Mouse (Mus musculus) kidney, embryonic 14.5 days (tissue): Measurements from ENCODE around the gene Gns. TPM values are rescaled to one million over a fixed set of nuclear protein-coding genes. Genes with fewer than 3 reads are reported as not detected.

Experiments used
- ATAC-seq: fragments of 200-750 bp; cut with Nextera tagmentation; 2 replicates; pipeline ENCODE4 v1.8.0; 2017; ENCODE audit warnings: moderate number of reproducible peaks, mild to moderate bottlenecking, moderate TSS enrichment, moderate library complexity; ENCODE audit not compliant: low FRiP score, low TSS enrichment
- H3K27ac ChIP-seq: fragments of 300-500 bp; sonication (generic); 2 replicates; pipeline ENCODE4 v1.5.1; 2014; ENCODE audit warnings: low read depth, mild to moderate bottlenecking, low read length, moderate library complexity, mixed read lengths
- H3K27me3 ChIP-seq: fragments of 300-500 bp; sonication (generic); 2 replicates; pipeline ENCODE4 v1.6.1; 2014; ENCODE audit warnings: mild to moderate bottlenecking, low read length; ENCODE audit not compliant: control insufficient read depth, insufficient read depth
- H3K36me3 ChIP-seq: fragments of 300-500 bp; sonication (generic); 2 replicates; pipeline ENCODE4 v1.6.1; 2014; ENCODE audit warnings: low read length, mixed read lengths; ENCODE audit not compliant: control insufficient read depth, insufficient read depth
- H3K4me1 ChIP-seq: fragments of 300-500 bp; sonication (generic); 2 replicates; pipeline ENCODE4 v1.6.1; 2014; ENCODE audit warnings: low read length, mixed read lengths; ENCODE audit not compliant: control insufficient read depth, insufficient read depth
- H3K4me2 ChIP-seq: fragments of 300-500 bp; sonication (generic); replicated peaks from 2 replicates; pipeline ENCODE4 v1.6.1; 2014; ENCODE audit warnings: low read depth, mild to moderate bottlenecking, low read length
- H3K4me3 ChIP-seq: fragments of 300-500 bp; sonication (generic); 2 replicates; pipeline ENCODE4 v1.5.1; 2014; ENCODE audit warnings: mild to moderate bottlenecking, low read length
- H3K9ac ChIP-seq: fragments of 300-500 bp; sonication (generic); 2 replicates; pipeline ENCODE4 v1.6.1; 2014; ENCODE audit warnings: low read depth, mild to moderate bottlenecking, low read length, moderate library complexity
- H3K9me3 ChIP-seq: fragments of 300-500 bp; sonication (generic); 2 replicates; pipeline ENCODE4 v1.6.1; 2016; ENCODE audit warnings: low read length; ENCODE audit not compliant: control insufficient read depth
- WGBS: fragments of 180-500 bp; shearing (Covaris S2); extraction: QIAGEN DNeasy Blood & Tissue Kit; methylation state at CpG from one replicate; pipeline ENCODE4 v1.1.7; 2014; 5-methylcytosine and 5-hydroxymethylcytosine counted together
- polyA plus RNA-seq: library from polyadenylated mRNA; unstranded; fragments of >200 nt; fragmentation: Nextera tagmentation; extraction: Ambion mirVana; gene quantifications from 2 replicates; pipeline ENCODE4 v1.2.1, GENCODE M21; 2014

The Gns gene
- polyA plus RNA-seq, 1 experiment from 2014 or later: 48.7 TPM

DNA sequence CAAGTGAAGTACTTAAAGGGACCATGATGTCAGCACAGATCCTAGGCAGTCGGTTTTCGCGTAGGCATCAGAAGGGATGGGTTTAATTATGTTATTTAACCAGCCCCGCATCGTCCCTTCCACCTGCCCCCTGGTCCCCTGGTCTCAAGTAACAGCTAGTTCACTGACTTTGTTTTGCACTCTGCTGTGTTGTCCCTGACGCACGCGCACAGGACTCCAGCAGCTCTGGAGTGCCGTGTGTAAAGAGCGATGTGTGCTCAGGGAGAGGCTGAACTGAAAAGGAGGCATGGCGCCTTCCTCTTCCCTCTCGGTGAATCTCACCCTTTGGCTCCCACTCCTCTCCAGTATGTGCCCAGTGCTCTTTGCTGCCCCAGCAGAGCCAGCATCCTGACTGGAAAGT, 9.1 kb downstream of the Gns start:
- Histone ChIP-seq H3K36me3 (peaks cover 50% of the 10 kb centered on the region), H3K4me1 (peaks cover 11% of the 10 kb centered on the region; the same call in 1 of the 2 replicates), H3K27ac (no peak overlapping the region), H3K9me3 (no peaks in the 10 kb centered on the region), H3K9ac (no peak overlapping the region), H3K4me3 (no peak overlapping the region), H3K4me2 (no peak overlapping the region), H3K27me3 (no peaks in the 10 kb centered on the region)
- no peak for ATAC-seq
- WGBS: 68% methylated on average over 12 of the region's 12 CpGs

DNA sequence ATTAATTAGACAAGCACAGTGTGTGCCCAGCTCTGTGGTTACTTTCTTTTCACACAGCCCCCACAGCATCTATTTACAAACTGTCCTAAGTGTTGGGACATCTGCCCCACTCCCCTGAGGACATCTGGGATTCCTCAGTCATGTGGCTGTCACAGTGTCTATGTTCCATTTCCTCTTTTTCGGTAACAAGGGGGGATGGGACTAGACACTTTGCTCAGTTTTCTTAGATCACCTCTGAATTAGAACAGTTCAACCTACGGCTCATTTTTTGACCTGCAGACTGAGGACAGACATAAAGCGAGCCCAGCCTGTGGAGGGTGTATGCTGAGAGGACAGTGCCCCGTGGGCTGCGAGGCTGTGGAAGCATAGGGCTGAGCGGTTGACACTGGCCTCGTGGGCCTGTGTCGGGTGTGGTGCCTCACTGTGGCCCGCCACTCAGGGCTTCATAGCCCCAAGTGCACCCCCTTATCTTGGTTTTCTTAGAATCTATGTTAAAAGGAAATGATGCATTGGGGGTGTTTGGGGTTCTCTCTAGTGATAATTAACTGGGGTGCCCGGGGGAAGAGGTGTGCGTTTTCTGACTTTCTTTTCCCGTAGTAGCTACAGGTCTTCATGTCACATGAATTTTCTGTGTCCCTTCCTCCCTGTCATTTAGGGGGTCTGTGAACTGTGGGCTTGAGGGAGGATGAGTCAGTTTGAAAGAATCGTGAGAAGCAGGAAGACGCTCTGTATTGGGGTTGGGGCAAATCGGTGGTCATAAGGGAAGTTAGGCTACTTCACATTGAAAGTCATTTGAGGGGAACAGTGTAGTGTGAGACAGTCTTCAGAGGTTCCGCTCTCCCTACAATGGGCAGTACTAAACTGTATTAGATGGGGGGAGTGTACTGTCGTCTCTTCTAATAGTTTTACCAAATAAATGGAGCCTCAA, 10.1 kb downstream of the Gns start:
- ATAC-seq: no peak
- Histone ChIP-seq H3K4me1 (peaks cover 11% of the 10 kb centered on the region; the same call in 1 of the 2 replicates), H3K4me3 (no peak overlapping the region), H3K4me2 (no peak overlapping the region), H3K9me3 (no peaks in the 10 kb centered on the region), H3K27me3 (no peaks in the 10 kb centered on the region), H3K9ac (no peak overlapping the region), H3K36me3 (peaks cover 56% of the 10 kb centered on the region), H3K27ac (no peak overlapping the region)
- 81% methylated on average over 17 of the region's 17 CpGs for WGBS

- H3K4me2 ChIP-seq: no peak overlapping the region
- H3K27me3 ChIP-seq: no peaks in the 10 kb centered on the region
- no peaks in the 10 kb centered on the region for H3K9me3 ChIP-seq
- H3K36me3 ChIP-seq: peaks cover 60% of the 10 kb centered on the region
- no peak overlapping the region for H3K9ac ChIP-seq
- WGBS: 46% methylated on average over 24 of the region's 24 CpGs
- peak; percentile 90 for ATAC-seq
- no peak overlapping the region; the same call in 1 of the 2 replicates for H3K27ac ChIP-seq
- peaks cover 11% of the 10 kb centered on the region; the same call in 1 of the 2 replicates for H3K4me1 ChIP-seq
- H3K4me3 ChIP-seq: no peak overlapping the region
These were observed 11.0 kb downstream of the Gns start for GRCm38 (mm10) chr10:121375649-121376493.

DNA sequence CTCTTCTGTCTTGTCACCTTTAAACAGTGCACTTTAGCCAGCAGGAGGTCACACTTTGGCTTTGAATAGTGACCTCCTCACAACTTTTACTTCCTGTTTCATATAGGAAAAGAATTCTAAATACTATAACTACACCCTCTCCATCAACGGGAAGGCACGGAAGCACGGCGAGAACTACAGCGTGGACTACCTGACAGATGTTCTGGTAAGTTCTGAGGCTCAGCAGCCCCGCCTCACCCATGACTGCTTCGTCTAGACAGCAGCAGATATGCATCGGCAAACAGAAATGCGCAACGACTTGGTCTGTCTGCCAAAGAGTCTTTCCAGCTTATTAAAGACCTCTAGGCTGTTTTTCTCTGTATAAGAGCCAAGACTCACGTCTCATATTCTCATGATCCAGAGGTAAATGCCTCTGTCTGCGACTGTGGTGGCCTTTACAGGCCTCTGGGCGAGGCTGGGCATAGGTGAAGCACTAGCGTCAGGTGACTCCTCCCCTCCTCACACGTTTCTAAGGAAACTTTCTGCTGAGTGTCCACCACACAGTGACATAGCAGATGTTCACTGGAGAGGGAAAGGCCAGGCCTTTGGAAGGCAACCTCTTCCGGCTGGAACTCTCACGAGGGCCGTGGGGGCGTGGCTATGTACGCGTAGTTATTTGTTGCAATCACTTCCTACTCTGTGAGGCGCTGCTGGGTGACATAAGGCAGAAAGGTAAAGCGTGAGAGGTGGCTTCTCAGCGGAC, 11.8 kb downstream of the Gns start:
- 81% methylated on average over 24 of the region's 24 CpGs for WGBS
- peak; percentile 26; the same call in 1 of the 2 replicates for ATAC-seq
- Histone ChIP-seq H3K27me3 (no peaks in the 10 kb centered on the region), H3K27ac (no peak overlapping the region), H3K4me3 (no peak overlapping the region), H3K36me3 (peaks cover 66% of the 10 kb centered on the region), H3K9me3 (no peaks in the 10 kb centered on the region), H3K4me2 (no peak overlapping the region), H3K9ac (no peak overlapping the region), H3K4me1 (peaks cover 11% of the 10 kb centered on the region; the same call in 1 of the 2 replicates)

DNA sequence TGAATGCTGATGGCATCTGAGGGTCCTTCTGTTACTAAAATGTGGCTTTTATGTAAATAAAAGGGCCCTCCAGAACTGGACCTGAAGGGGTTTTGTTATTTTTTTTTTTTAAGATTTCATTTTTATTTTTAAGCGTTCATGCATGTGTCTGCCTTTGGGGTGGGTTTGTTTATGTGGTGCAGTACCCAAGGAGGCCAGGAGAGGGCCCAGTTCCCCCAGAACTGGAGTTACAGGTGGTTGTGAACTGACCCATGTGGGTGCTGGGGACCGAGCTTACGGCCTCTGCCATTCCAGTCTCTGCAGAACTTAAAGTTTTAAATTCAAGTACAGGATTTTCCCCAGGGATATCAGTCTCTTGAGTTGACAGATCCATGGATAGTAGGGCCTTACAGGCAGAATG, 14.5 kb downstream of the Gns start:
- H3K9ac ChIP-seq: no peak overlapping the region
- no peak overlapping the region for H3K27ac ChIP-seq
- H3K4me3 ChIP-seq: no peak overlapping the region
- no peak overlapping the region for H3K4me2 ChIP-seq
- no peak for ATAC-seq
- peaks cover 11% of the 10 kb centered on the region; the same call in 1 of the 2 replicates for H3K4me1 ChIP-seq
- H3K27me3 ChIP-seq: no peaks in the 10 kb centered on the region
- WGBS: 99% methylated on average over 3 of the region's 3 CpGs
- peaks cover 76% of the 10 kb centered on the region for H3K36me3 ChIP-seq
- H3K9me3 ChIP-seq: no peaks in the 10 kb centered on the region

DNA sequence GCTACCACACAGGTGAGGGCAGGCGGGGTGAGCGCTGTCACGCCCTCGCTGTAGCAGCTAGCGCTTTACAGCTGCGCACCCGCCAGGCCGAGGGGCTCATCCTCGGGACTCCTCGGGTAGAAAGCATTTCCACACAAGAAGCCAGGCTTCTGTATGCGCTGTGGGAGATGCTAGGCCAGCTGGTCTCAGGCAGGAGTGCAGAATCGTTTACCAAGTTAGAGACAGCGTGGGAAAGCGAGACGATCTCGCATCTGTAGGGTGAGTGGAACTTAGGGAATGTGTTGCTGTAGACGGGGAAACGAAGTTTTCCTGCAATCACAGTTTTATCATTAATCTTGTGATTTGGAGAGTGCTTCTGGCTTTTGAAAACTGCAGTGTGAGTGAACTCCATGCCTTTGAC, 16.4 kb downstream of the Gns start:
- peaks cover 4% of the 10 kb centered on the region; the same call in 1 of the 2 replicates for H3K4me1 ChIP-seq
- no peak for ATAC-seq
- H3K27ac ChIP-seq: no peak overlapping the region
- peaks cover 84% of the 10 kb centered on the region for H3K36me3 ChIP-seq
- WGBS: 92% methylated on average over 18 of the region's 18 CpGs
- no peak overlapping the region for H3K9ac ChIP-seq
- no peaks in the 10 kb centered on the region for H3K9me3 ChIP-seq
- H3K4me3 ChIP-seq: no peak overlapping the region
- H3K4me2 ChIP-seq: no peak overlapping the region
- no peaks in the 10 kb centered on the region for H3K27me3 ChIP-seq

DNA sequence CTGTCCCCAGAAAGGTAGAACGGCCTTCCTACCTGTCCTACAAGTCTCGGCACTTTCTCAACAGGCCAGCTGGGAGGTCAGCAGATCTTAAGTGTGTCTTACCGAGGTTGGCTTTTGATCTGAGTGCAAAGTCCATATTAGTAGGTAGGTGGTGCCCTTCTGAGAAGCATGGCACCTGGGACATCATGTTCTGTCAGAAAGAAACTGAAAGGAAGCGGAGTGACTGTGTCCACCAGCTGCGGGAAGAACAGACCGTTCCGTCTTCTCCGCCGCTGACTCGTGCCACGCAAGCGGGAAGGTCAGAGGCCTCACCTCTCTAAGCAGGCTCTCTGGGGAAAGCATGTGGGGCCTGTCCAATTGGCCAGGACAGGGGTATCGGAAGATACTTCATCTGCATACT, 19.8 kb downstream of the Gns start:
- Histone ChIP-seq H3K27me3 (no peaks in the 10 kb centered on the region), H3K36me3 (peaks cover 78% of the 10 kb centered on the region), H3K9ac (no peak overlapping the region), H3K4me3 (no peak overlapping the region), H3K27ac (no peak overlapping the region), H3K4me2 (no peak overlapping the region), H3K9me3 (no peaks in the 10 kb centered on the region), H3K4me1 (no peaks in the 10 kb centered on the region)
- no peak for ATAC-seq
- WGBS: 91% methylated on average over 13 of the region's 13 CpGs

DNA sequence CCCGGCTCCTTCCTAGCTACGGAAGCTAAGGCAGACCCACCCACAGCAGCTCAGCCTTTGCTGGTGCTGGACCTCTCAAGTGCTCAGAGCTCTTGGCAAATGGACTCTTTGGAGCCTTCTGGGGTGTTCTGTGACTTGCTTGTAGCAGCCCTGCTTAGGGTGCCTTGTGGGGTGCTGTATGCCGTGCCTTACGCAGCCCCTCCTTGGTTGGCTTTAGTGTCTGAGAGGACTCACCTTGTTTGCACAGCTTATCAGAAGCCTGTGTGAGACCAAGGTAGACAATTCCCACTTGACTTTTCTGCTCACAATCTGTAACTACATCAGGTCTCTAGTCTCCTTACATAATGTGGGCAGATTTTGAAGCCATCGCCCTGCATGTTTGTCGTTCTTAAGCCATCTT, 20.8 kb downstream of the Gns start:
- H3K4me1 ChIP-seq: no peaks in the 10 kb centered on the region
- no peak overlapping the region for H3K4me2 ChIP-seq
- 97% methylated on average over 6 of the region's 6 CpGs for WGBS
- H3K27me3 ChIP-seq: no peaks in the 10 kb centered on the region
- ATAC-seq: no peak
- H3K4me3 ChIP-seq: no peak overlapping the region
- H3K36me3 ChIP-seq: peaks cover 79% of the 10 kb centered on the region
- no peak overlapping the region for H3K9ac ChIP-seq
- no peak overlapping the region for H3K27ac ChIP-seq
- no peaks in the 10 kb centered on the region for H3K9me3 ChIP-seq
